ENCODE assay signal across 8 mouse cellular contexts in the genomic region with DNA sequence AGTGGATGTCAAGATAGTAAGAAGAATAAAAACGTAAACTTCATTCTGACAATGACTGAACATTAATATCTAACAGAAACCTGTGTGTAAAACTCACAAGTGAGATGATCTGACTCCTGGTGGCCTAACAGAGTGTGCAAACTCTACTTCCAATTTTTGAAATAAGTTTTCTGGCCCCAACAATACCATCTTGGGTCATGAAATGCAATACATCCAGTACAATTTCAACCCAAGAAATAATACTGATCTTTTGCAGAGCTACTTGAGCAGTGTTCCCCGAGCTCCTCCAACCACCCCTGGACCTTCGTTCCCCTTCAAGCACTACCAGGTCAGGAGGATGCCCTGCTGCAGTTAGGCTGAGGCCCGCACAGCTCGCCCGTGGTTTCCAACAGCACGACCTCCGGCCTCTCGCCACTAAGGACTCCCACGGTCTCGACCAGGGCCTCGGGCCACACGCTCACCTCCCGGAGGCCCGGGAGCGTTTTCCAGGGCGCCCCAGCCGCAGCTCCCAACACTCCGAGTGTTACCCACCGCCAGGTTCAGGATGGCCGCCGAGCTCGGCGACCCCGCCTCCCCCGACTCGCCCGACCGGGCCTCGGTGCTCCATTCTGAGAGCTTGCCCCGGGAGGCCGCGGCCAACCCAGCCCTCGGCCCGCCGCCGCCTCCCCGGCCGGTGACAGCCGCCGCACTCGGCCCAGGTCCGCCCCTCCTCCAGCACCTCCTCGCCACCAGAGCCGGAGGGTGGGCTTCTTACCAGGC. TPM values are rescaled to one million over a fixed set of nuclear protein-coding genes. Genes with fewer than 3 reads are reported as not detected.
DNase-seq lines count a peak whose midpoint lies in the region; ATAC-seq and TF ChIP-seq lines count a peak whose summit lies in the region.

No protein-coding gene starts in this region.

- peak; percentile 47 to 51 for DNase-seq in heart, adult 9 months (ENCODE audit: low spot score in 2 of 2)
- no peak for DNase-seq in heart, adult 11 months
- DNase-seq in R1 (ENCODE audit: low read depth, low spot score) = peak; percentile 56
- DNase-seq in hindbrain, postnatal 0 days (ENCODE audit: low spot score) = no peak
- peak; percentile 93 for DNase-seq in midbrain, embryonic 11.5 days (ENCODE audit: low spot score, missing footprints)
- DNase-seq in spleen, postnatal 36 days (ENCODE audit: low spot score in 2 of 2) = peak; percentile 36 to 50

- WGBS in hindbrain, postnatal 0 days = 1% methylated on average over 42 of the region's 45 CpGs
- under 1% methylated on average over 45 of the region's 45 CpGs for WGBS in limb, embryonic 12.5 days
- 1% methylated on average over 45 of the region's 45 CpGs for WGBS in midbrain, embryonic 11.5 days

- H3K4me1 ChIP-seq in erythroblast, embryonic 14.5 days (ENCODE audit: control insufficient read depth) = peaks cover 48% of the 10 kb centered on the region
- H3K4me1 ChIP-seq in hindbrain, postnatal 0 days (ENCODE audit: insufficient read depth, low read length) = peaks cover 8% of the 10 kb centered on the region
- peaks cover 14% of the 10 kb centered on the region for H3K4me1 ChIP-seq in limb, embryonic 12.5 days (replicated peaks)
- peaks cover 12% of the 10 kb centered on the region for H3K4me1 ChIP-seq in midbrain, embryonic 11.5 days (ENCODE audit: control insufficient read depth, insufficient read depth, low read length)

- peak; percentile 93 for ATAC-seq in hindbrain, postnatal 0 days
- peak; percentile 85 for ATAC-seq in limb, embryonic 12.5 days (ENCODE audit: insufficient number of reproducible peaks, insufficient read depth, low FRiP score, low TSS enrichment, low read depth)
- ATAC-seq in midbrain, embryonic 11.5 days (ENCODE audit: low FRiP score) = peak; percentile 94

- H3K9ac ChIP-seq in hindbrain, postnatal 0 days (replicated peaks; ENCODE audit: low read length) = peak overlapping the region; percentile 92
- H3K9ac ChIP-seq in limb, embryonic 12.5 days (replicated peaks) = peak overlapping the region; percentile 94
- peak overlapping the region; percentile 83 for H3K9ac ChIP-seq in midbrain, embryonic 11.5 days (ENCODE audit: low read length)

- peak overlapping the region; percentile 100 for H3K4me3 ChIP-seq in erythroblast, embryonic 14.5 days (replicated peaks)
- H3K4me3 ChIP-seq in hindbrain, postnatal 0 days (ENCODE audit: low read length) = peak overlapping the region; percentile 94
- peak overlapping the region; percentile 95 for H3K4me3 ChIP-seq in limb, embryonic 12.5 days (replicated peaks)
- H3K4me3 ChIP-seq in midbrain, embryonic 11.5 days (ENCODE audit: low read depth, low read length) = peak overlapping the region; percentile 93

- no peaks in the 10 kb centered on the region for H3K27me3 ChIP-seq in erythroblast, embryonic 14.5 days (ENCODE audit: control insufficient read depth)
- no peaks in the 10 kb centered on the region for H3K27me3 ChIP-seq in hindbrain, postnatal 0 days (ENCODE audit: insufficient read depth, low read length)
- no peaks in the 10 kb centered on the region for H3K27me3 ChIP-seq in limb, embryonic 12.5 days
- no peaks in the 10 kb centered on the region for H3K27me3 ChIP-seq in midbrain, embryonic 11.5 days (ENCODE audit: control insufficient read depth, insufficient read depth, low read length)

- peaks cover 47% of the 10 kb centered on the region for H3K36me3 ChIP-seq in erythroblast, embryonic 14.5 days (ENCODE audit: control insufficient read depth)
- H3K36me3 ChIP-seq in hindbrain, postnatal 0 days (ENCODE audit: insufficient read depth, low read length) = no peaks in the 10 kb centered on the region
- H3K36me3 ChIP-seq in limb, embryonic 12.5 days = no peaks in the 10 kb centered on the region
- H3K36me3 ChIP-seq in midbrain, embryonic 11.5 days (ENCODE audit: control insufficient read depth, insufficient read depth, low read length) = no peaks in the 10 kb centered on the region

- peak; percentile 25; the same call in 1 of the 2 replicates for TF ChIP-seq CTCF in hindbrain, postnatal 0 days (IDR thresholded peaks at IDR 0.05; ENCODE audit: low read depth)

- H3K4me2 ChIP-seq in hindbrain, postnatal 0 days (ENCODE audit: low read depth, low read length) = peak overlapping the region; percentile 58
- H3K4me2 ChIP-seq in limb, embryonic 12.5 days = peak overlapping the region; percentile 62
- H3K4me2 ChIP-seq in midbrain, embryonic 11.5 days = peak overlapping the region; percentile 44

- H3K27ac ChIP-seq in hindbrain, postnatal 0 days = peak overlapping the region; percentile 90
- peak overlapping the region; percentile 94 for H3K27ac ChIP-seq in limb, embryonic 12.5 days
- peak overlapping the region; percentile 73 for H3K27ac ChIP-seq in midbrain, embryonic 11.5 days (ENCODE audit: low read depth, low read length)

- no peaks in the 10 kb centered on the region for H3K9me3 ChIP-seq in erythroblast, embryonic 14.5 days (ENCODE audit: control insufficient read depth, low read length)
- no peaks in the 10 kb centered on the region for H3K9me3 ChIP-seq in hindbrain, postnatal 0 days (ENCODE audit: low read length)
- no peaks in the 10 kb centered on the region for H3K9me3 ChIP-seq in limb, embryonic 12.5 days
- H3K9me3 ChIP-seq in midbrain, embryonic 11.5 days (ENCODE audit: control insufficient read depth, low read length) = no peaks in the 10 kb centered on the region

RNA-seq across cellular contexts. Expression of a gene that starts 0.6 kb away (rescaled TPM):
- polyA plus RNA-seq in erythroblast, embryonic 14.5 days (2012) = 3.6 and 4.2 TPM in 2 replicates
- total RNA-seq in hindbrain, postnatal 0 days (2014; rRNA removed) = 82.6 and 89.2 TPM in 2 replicates
- polyA plus RNA-seq in hindbrain, postnatal 0 days (2015; fragmentation: Nextera tagmentation; extraction: Ambion mirVana) = 23.7 and 25.8 TPM in 2 replicates
- polyA plus RNA-seq in limb, embryonic 12.5 days (2016; fragmentation: Nextera tagmentation; extraction: Ambion mirVana) = 39.5 and 40.0 TPM in 2 replicates
- polyA plus RNA-seq in midbrain, embryonic 11.5 days (2014; fragmentation: Nextera tagmentation; extraction: Ambion mirVana) = 28.6 and 32.5 TPM in 2 replicates

RNA-seq across cellular contexts. Expression of a gene that starts 25.8 kb away (rescaled TPM):
- polyA plus RNA-seq in erythroblast, embryonic 14.5 days (2012) = not detected in 2 replicates
- total RNA-seq in hindbrain, postnatal 0 days (2014; rRNA removed) = not detected in 2 replicates
- not detected in 2 replicates for polyA plus RNA-seq in hindbrain, postnatal 0 days (2015; fragmentation: Nextera tagmentation; extraction: Ambion mirVana)
- polyA plus RNA-seq in limb, embryonic 12.5 days (2016; fragmentation: Nextera tagmentation; extraction: Ambion mirVana) = not detected in 2 replicates
- not detected in 2 replicates for polyA plus RNA-seq in midbrain, embryonic 11.5 days (2014; fragmentation: Nextera tagmentation; extraction: Ambion mirVana)

RNA-seq across cellular contexts. Expression of a gene that starts 43.5 kb away (rescaled TPM):
- polyA plus RNA-seq in erythroblast, embryonic 14.5 days (2012) = 4.5 and 5.3 TPM in 2 replicates
- total RNA-seq in hindbrain, postnatal 0 days (2014; rRNA removed) = 15.0 and 15.5 TPM in 2 replicates
- 13.6 and 13.8 TPM in 2 replicates for polyA plus RNA-seq in hindbrain, postnatal 0 days (2015; fragmentation: Nextera tagmentation; extraction: Ambion mirVana)
- 37.2 and 39.7 TPM in 2 replicates for polyA plus RNA-seq in limb, embryonic 12.5 days (2016; fragmentation: Nextera tagmentation; extraction: Ambion mirVana)
- 30.5 and 33.4 TPM in 2 replicates for polyA plus RNA-seq in midbrain, embryonic 11.5 days (2014; fragmentation: Nextera tagmentation; extraction: Ambion mirVana)

Comparison
In these comparisons a context has a peak if more than half of its experiments do, and no peak if none do; other contexts are left out.
1. DNase-seq: peak in heart, adult 9 months (2 of 2), R1 (single experiment), midbrain, embryonic 11.5 days (single experiment) and spleen, postnatal 36 days (2 of 2); none in heart, adult 11 months (single experiment) and hindbrain, postnatal 0 days (single experiment).
2. Peak in every context shown above with its lines, with median percentiles within 50 percentile points of each other: H3K4me3 ChIP-seq, ATAC-seq, H3K27ac ChIP-seq, H3K4me2 ChIP-seq and H3K9ac ChIP-seq.